Mouse (Mus musculus): Measurements from ENCODE around the gene Abca7. TPM values are rescaled to one million over a fixed set of nuclear protein-coding genes. Genes with fewer than 3 reads are reported as not detected.
A peak's percentile ranks its signal among the peaks of the same experiment; 100 is the strongest.

Abca7 gene
- polyA plus RNA-seq, 1 experiment from 2014 or later: 2.2 TPM

GRCm38 (mm10) chr10:80020603-80021319, 24.5 kb downstream of the Abca7 start:
- H3K4me3 ChIP-seq (ENCODE audit: low read depth, low read length): no peak overlapping the region
- 0 out of 2 replicates have a peak, but pooled peaks cover 3% of the 10 kb centered on the region for H3K27me3 ChIP-seq (replicated peaks; ENCODE audit: control insufficient read depth, insufficient read depth, low read length)
- H3K4me2 ChIP-seq (replicated peaks; ENCODE audit: low read depth): no peak overlapping the region
- no peak overlapping the region for H3K27ac ChIP-seq (ENCODE audit: low read depth, low read length)
- no peaks in the 10 kb centered on the region for H3K36me3 ChIP-seq (ENCODE audit: control insufficient read depth, insufficient read depth)
- 79% methylated on average over 18 of the region's 18 CpGs for WGBS
- ATAC-seq: no peak
- H3K9me3 ChIP-seq (ENCODE audit: control insufficient read depth): no peaks in the 10 kb centered on the region
- H3K4me1 ChIP-seq (replicated peaks; ENCODE audit: control insufficient read depth, insufficient read depth, low read length): no peaks in the 10 kb centered on the region
- no peak overlapping the region for H3K9ac ChIP-seq (ENCODE audit: low read depth, low read length)
- TF ChIP-seq CTCF (IDR thresholded peaks at IDR 0.05; ENCODE audit: low read depth): peak; percentile 22; the same call in 1 of the 2 replicates

DNA sequence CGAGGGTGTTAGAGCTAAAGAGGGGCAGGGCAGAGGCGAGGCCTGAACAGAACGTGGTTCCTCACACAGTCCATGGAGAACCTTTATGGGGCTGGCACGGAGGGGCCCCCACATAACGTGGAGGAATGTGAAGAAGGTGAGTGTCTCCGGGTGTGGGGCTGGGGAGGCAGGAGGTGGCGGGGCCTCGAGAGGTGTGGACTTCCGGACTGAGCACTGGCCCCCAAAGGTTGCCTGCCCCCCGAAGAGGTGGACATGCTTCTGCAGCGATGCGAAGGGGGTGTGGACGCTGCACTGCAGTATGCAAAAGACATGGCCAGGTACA, 25.0 kb downstream of the Abca7 start:
- no peak for TF ChIP-seq CTCF (IDR thresholded peaks at IDR 0.05; ENCODE audit: low read depth)
- H3K4me1 ChIP-seq (replicated peaks; ENCODE audit: control insufficient read depth, insufficient read depth, low read length): no peaks in the 10 kb centered on the region
- H3K4me3 ChIP-seq (ENCODE audit: low read depth, low read length): no peak overlapping the region
- ATAC-seq: no peak
- no peak overlapping the region for H3K27ac ChIP-seq (ENCODE audit: low read depth, low read length)
- no peak overlapping the region for H3K4me2 ChIP-seq (replicated peaks; ENCODE audit: low read depth)
- no peak overlapping the region for H3K9ac ChIP-seq (ENCODE audit: low read depth, low read length)
- 77% methylated on average over 13 of the region's 13 CpGs for whole genome bisulfite sequencing
- H3K9me3 ChIP-seq (ENCODE audit: control insufficient read depth): no peaks in the 10 kb centered on the region
- no peaks in the 10 kb centered on the region for H3K36me3 ChIP-seq (ENCODE audit: control insufficient read depth, insufficient read depth)
- 0 out of 2 replicates have a peak, but pooled peaks cover 3% of the 10 kb centered on the region for H3K27me3 ChIP-seq (replicated peaks; ENCODE audit: control insufficient read depth, insufficient read depth, low read length)

- no peak overlapping the region for H3K4me3 ChIP-seq (ENCODE audit: low read depth, low read length)
- no peaks in the 10 kb centered on the region for H3K4me1 ChIP-seq (replicated peaks; ENCODE audit: control insufficient read depth, insufficient read depth, low read length)
- WGBS: 85% methylated on average over 12 of the region's 12 CpGs
- no peak overlapping the region for H3K27ac ChIP-seq (ENCODE audit: low read depth, low read length)
- no peak for TF ChIP-seq CTCF (IDR thresholded peaks at IDR 0.05; ENCODE audit: low read depth)
- H3K36me3 ChIP-seq (ENCODE audit: control insufficient read depth, insufficient read depth): no peaks in the 10 kb centered on the region
- H3K27me3 ChIP-seq (replicated peaks; ENCODE audit: control insufficient read depth, insufficient read depth, low read length): 0 out of 2 replicates have a peak, but pooled peaks cover 3% of the 10 kb centered on the region
- ATAC-seq: no peak
- no peak overlapping the region for H3K4me2 ChIP-seq (replicated peaks; ENCODE audit: low read depth)
- no peak overlapping the region for H3K9ac ChIP-seq (ENCODE audit: low read depth, low read length)
- H3K9me3 ChIP-seq (ENCODE audit: control insufficient read depth): no peaks in the 10 kb centered on the region
These were observed 25.9 kb downstream of the Abca7 start for GRCm38 (mm10) chr10:80022164-80022563.

DNA sequence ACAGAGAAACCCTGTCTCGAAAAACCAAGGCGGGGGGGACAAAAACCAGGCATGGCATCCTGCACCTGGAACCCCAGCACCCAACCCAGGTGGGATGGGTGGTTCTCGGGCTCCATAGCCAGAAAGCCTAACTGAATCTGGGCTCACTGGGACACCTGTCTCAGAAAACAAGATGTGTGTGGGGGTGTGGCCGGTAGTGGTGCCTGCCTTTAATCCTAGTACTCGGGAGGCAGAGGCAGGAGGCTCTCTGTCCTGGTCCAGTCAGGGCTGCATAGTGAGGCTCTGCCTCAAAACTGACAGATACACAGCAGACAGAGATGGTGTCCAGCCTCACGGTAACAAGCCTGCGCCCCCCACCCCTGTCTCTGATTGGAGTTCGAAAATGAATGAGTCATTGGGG, 26.5 kb downstream of the Abca7 start:
- H3K9me3 ChIP-seq (ENCODE audit: control insufficient read depth): no peaks in the 10 kb centered on the region
- ATAC-seq: no peak
- no peak overlapping the region for H3K9ac ChIP-seq (ENCODE audit: low read depth, low read length)
- 94% methylated on average over 8 of the region's 8 CpGs for WGBS
- 0 out of 2 replicates have a peak, but pooled peaks cover 3% of the 10 kb centered on the region for H3K27me3 ChIP-seq (replicated peaks; ENCODE audit: control insufficient read depth, insufficient read depth, low read length)
- no peak for TF ChIP-seq CTCF (IDR thresholded peaks at IDR 0.05; ENCODE audit: low read depth)
- H3K4me3 ChIP-seq (ENCODE audit: low read depth, low read length): no peak overlapping the region
- H3K4me1 ChIP-seq (replicated peaks; ENCODE audit: control insufficient read depth, insufficient read depth, low read length): 0 out of 2 replicates have a peak, but pooled peaks cover 3% of the 10 kb centered on the region
- H3K36me3 ChIP-seq (ENCODE audit: control insufficient read depth, insufficient read depth): no peaks in the 10 kb centered on the region
- H3K27ac ChIP-seq (ENCODE audit: low read depth, low read length): no peak overlapping the region
- no peak overlapping the region for H3K4me2 ChIP-seq (replicated peaks; ENCODE audit: low read depth)

- H3K9me3 ChIP-seq (ENCODE audit: control insufficient read depth): no peaks in the 10 kb centered on the region
- 0 out of 2 replicates have a peak, but pooled peaks cover 3% of the 10 kb centered on the region for H3K4me1 ChIP-seq (replicated peaks; ENCODE audit: control insufficient read depth, insufficient read depth, low read length)
- H3K4me2 ChIP-seq (replicated peaks; ENCODE audit: low read depth): no peak overlapping the region
- H3K36me3 ChIP-seq (ENCODE audit: control insufficient read depth, insufficient read depth): no peaks in the 10 kb centered on the region
- H3K4me3 ChIP-seq (ENCODE audit: low read depth, low read length): no peak overlapping the region
- no peak overlapping the region for H3K9ac ChIP-seq (ENCODE audit: low read depth, low read length)
- H3K27ac ChIP-seq (ENCODE audit: low read depth, low read length): no peak overlapping the region
- H3K27me3 ChIP-seq (replicated peaks; ENCODE audit: control insufficient read depth, insufficient read depth, low read length): 0 out of 2 replicates have a peak, but pooled peaks cover 3% of the 10 kb centered on the region
- no peak for TF ChIP-seq CTCF (IDR thresholded peaks at IDR 0.05; ENCODE audit: low read depth)
- 67% methylated on average over 5 of the region's 5 CpGs for WGBS
- ATAC-seq: no peak
These were observed 27.5 kb downstream of the Abca7 start for GRCm38 (mm10) chr10:80023758-80024157.

DNA sequence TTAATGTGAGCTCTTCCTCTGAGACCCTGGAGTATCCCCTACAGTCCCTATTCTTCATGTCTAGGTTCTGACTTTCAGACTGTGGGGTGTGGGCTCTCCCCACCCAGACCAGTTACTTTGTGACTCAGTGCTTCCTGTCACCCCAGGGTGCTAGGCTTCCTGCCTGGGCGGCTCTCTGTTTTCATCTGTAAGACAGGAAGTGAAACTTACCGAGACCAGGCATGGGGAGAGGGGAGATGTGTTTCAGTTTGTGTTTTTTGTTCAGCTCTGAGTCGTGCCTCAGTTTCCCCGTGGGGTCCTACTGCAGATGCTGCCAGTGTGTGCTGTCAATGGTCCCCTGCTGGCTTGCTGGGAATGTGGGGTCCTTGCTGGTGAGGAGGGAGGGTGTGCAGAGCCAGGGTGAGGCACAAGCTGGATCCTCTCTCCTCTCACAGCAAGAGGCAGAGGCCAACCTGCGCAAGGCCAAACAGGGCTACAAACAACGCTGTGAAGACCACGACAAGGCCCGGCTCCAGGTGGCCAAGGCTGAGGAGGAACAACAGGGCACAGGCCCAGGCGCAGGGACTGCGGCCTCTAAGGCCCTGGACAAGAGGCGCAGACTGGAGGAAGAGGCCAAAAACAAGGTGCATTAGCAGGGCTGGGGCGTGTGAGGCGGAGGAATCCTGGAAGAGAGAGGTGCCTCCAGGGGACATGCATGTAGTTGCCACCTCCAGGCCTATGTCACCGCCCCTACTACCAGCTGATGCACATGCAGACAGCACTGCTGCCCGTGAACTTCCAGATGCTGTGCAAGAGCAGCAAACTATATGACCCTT, 28.1 kb downstream of the Abca7 start:
- ATAC-seq: no peak
- H3K27me3 ChIP-seq (replicated peaks; ENCODE audit: control insufficient read depth, insufficient read depth, low read length): 0 out of 2 replicates have a peak, but pooled peaks cover under 1% of the 10 kb centered on the region
- no peak overlapping the region for H3K4me3 ChIP-seq (ENCODE audit: low read depth, low read length)
- H3K9me3 ChIP-seq (ENCODE audit: control insufficient read depth): no peaks in the 10 kb centered on the region
- 78% methylated on average over 15 of the region's 15 CpGs for WGBS
- no peaks in the 10 kb centered on the region for H3K36me3 ChIP-seq (ENCODE audit: control insufficient read depth, insufficient read depth)
- TF ChIP-seq CTCF (IDR thresholded peaks at IDR 0.05; ENCODE audit: low read depth): no peak
- H3K4me1 ChIP-seq (replicated peaks; ENCODE audit: control insufficient read depth, insufficient read depth, low read length): 0 out of 2 replicates have a peak, but pooled peaks cover 3% of the 10 kb centered on the region
- H3K9ac ChIP-seq (ENCODE audit: low read depth, low read length): no peak overlapping the region
- H3K4me2 ChIP-seq (replicated peaks; ENCODE audit: low read depth): no peak overlapping the region
- no peak overlapping the region for H3K27ac ChIP-seq (ENCODE audit: low read depth, low read length)

Measured in intestine, postnatal 0 days (tissue).